Mouse (Mus musculus): ENCODE measurements at regions not wholly inside any gene's neighbourhood (a gene's known extent, or its start where the extent isn't known, plus 50 kb on each side); places are given as distances from the start of the nearest gene placed in this dataset.
A peak's percentile ranks its signal among the peaks of the same experiment; 100 is the strongest.
"Not testable (repeated sequence)": the region's sequence is repeated elsewhere in the genome, so short reads cannot be mapped to it uniquely, and the experiment has no call there.

- H3K9me3 ChIP-seq (ENCODE audit: control insufficient read depth, low read length), result no peaks in the 10 kb centered on the region
- no peak for ATAC-seq (ENCODE audit: low FRiP score, low TSS enrichment)
- WGBS, result 88% methylated on average over 1 of the region's 1 CpGs
- no peak overlapping the region for H3K27ac ChIP-seq (replicated peaks; ENCODE audit: low read depth, low read length)
- no peaks in the 10 kb centered on the region for H3K4me1 ChIP-seq (ENCODE audit: control insufficient read depth, insufficient read depth, low read length)
- no peak overlapping the region for H3K4me2 ChIP-seq (ENCODE audit: low read length)
- H3K4me3 ChIP-seq (replicated peaks; ENCODE audit: low read depth, low read length), result no peak overlapping the region
- no peak for DNase-seq
- H3K9ac ChIP-seq (replicated peaks; ENCODE audit: low read length), result no peak overlapping the region
- no peaks in the 10 kb centered on the region for H3K36me3 ChIP-seq (ENCODE audit: control insufficient read depth, insufficient read depth, low read length)
- H3K27me3 ChIP-seq (ENCODE audit: control insufficient read depth, insufficient read depth, low read length), result no peaks in the 10 kb centered on the region
These were observed 334.0 kb downstream of the Lrig3 start for GRCm38 (mm10) chr10:126299962-126300361.

GRCm38 (mm10) chr10:126298211-126298610 is 332.2 kb downstream of the Lrig3 start:
- 83% methylated on average over 6 of the region's 6 CpGs for WGBS
- Histone ChIP-seq H3K4me1 (ENCODE audit: control insufficient read depth, insufficient read depth, low read length) (no peaks in the 10 kb centered on the region), H3K27me3 (ENCODE audit: control insufficient read depth, insufficient read depth, low read length) (no peaks in the 10 kb centered on the region), H3K9me3 (ENCODE audit: control insufficient read depth, low read length) (no peaks in the 10 kb centered on the region), H3K36me3 (ENCODE audit: control insufficient read depth, insufficient read depth, low read length) (no peaks in the 10 kb centered on the region), H3K4me3 (replicated peaks; ENCODE audit: low read depth, low read length) (no peak overlapping the region), H3K9ac (replicated peaks; ENCODE audit: low read length) (no peak overlapping the region), H3K4me2 (ENCODE audit: low read length) (no peak overlapping the region), H3K27ac (replicated peaks; ENCODE audit: low read depth, low read length) (no peak overlapping the region)
- DNase-seq, result no peak
- no peak for ATAC-seq (ENCODE audit: low FRiP score, low TSS enrichment)

GRCm38 (mm10) chr10:126295853-126296252 is 329.9 kb downstream of the Lrig3 start:
- no peak for DNase-seq
- H3K4me2 ChIP-seq (ENCODE audit: low read length), result no peak overlapping the region
- WGBS, result 84% methylated on average over 7 of the region's 7 CpGs

GRCm38 (mm10) chr10:126291765-126292164 is 325.8 kb downstream of the Lrig3 start:
- DNase-seq (no peak), ATAC-seq (ENCODE audit: low FRiP score, low TSS enrichment) (no peak)
- Histone ChIP-seq H3K4me3 (replicated peaks; ENCODE audit: low read depth, low read length) (no peak overlapping the region), H3K27me3 (ENCODE audit: control insufficient read depth, insufficient read depth, low read length) (no peaks in the 10 kb centered on the region), H3K4me2 (ENCODE audit: low read length) (no peak overlapping the region), H3K36me3 (ENCODE audit: control insufficient read depth, insufficient read depth, low read length) (no peaks in the 10 kb centered on the region), H3K9ac (replicated peaks; ENCODE audit: low read length) (no peak overlapping the region), H3K4me1 (ENCODE audit: control insufficient read depth, insufficient read depth, low read length) (no peaks in the 10 kb centered on the region), H3K9me3 (ENCODE audit: control insufficient read depth, low read length) (no peaks in the 10 kb centered on the region), H3K27ac (replicated peaks; ENCODE audit: low read depth, low read length) (no peak overlapping the region)

More at GRCm38 (mm10) chr10:126295853-126296252, 329.9 kb downstream of the Lrig3 start:
- Histone ChIP-seq H3K27ac (replicated peaks; ENCODE audit: low read depth, low read length) (no peak overlapping the region), H3K4me3 (replicated peaks; ENCODE audit: low read depth, low read length) (no peak overlapping the region), H3K36me3 (ENCODE audit: control insufficient read depth, insufficient read depth, low read length) (no peaks in the 10 kb centered on the region), H3K9me3 (ENCODE audit: control insufficient read depth, low read length) (no peaks in the 10 kb centered on the region), H3K9ac (replicated peaks; ENCODE audit: low read length) (no peak overlapping the region), H3K27me3 (ENCODE audit: control insufficient read depth, insufficient read depth, low read length) (no peaks in the 10 kb centered on the region), H3K4me1 (ENCODE audit: control insufficient read depth, insufficient read depth, low read length) (no peaks in the 10 kb centered on the region)
- ATAC-seq (ENCODE audit: low FRiP score, low TSS enrichment), result no peak

GRCm38 (mm10) chr10:126285096-126285495 is 319.1 kb downstream of the Lrig3 start:
- ATAC-seq (ENCODE audit: low FRiP score, low TSS enrichment); H3K36me3 ChIP-seq (ENCODE audit: control insufficient read depth, insufficient read depth, low read length); H3K4me2 ChIP-seq (ENCODE audit: low read length); H3K9me3 ChIP-seq (ENCODE audit: control insufficient read depth, low read length); DNase-seq; H3K4me3 ChIP-seq (replicated peaks; ENCODE audit: low read depth, low read length); H3K9ac ChIP-seq (replicated peaks; ENCODE audit: low read length); H3K27ac ChIP-seq (replicated peaks; ENCODE audit: low read depth, low read length); H3K27me3 ChIP-seq (ENCODE audit: control insufficient read depth, insufficient read depth, low read length); H3K4me1 ChIP-seq (ENCODE audit: control insufficient read depth, insufficient read depth, low read length): not testable (repeated sequence)
- WGBS, result 100% methylated on average over 6 of the region's 13 CpGs

GRCm38 (mm10) chr10:126270376-126270775 is 304.4 kb downstream of the Lrig3 start:
- Histone ChIP-seq H3K9ac (replicated peaks; ENCODE audit: low read length) (no peak overlapping the region), H3K27me3 (ENCODE audit: control insufficient read depth, insufficient read depth, low read length) (no peaks in the 10 kb centered on the region), H3K36me3 (ENCODE audit: control insufficient read depth, insufficient read depth, low read length) (no peaks in the 10 kb centered on the region), H3K4me1 (ENCODE audit: control insufficient read depth, insufficient read depth, low read length) (no peaks in the 10 kb centered on the region), H3K4me3 (replicated peaks; ENCODE audit: low read depth, low read length) (no peak overlapping the region), H3K9me3 (ENCODE audit: control insufficient read depth, low read length) (no peaks in the 10 kb centered on the region), H3K4me2 (ENCODE audit: low read length) (no peak overlapping the region), H3K27ac (replicated peaks; ENCODE audit: low read depth, low read length) (no peak overlapping the region)
- ATAC-seq (ENCODE audit: low FRiP score, low TSS enrichment) (no peak), DNase-seq (no peak)
- 96% methylated on average over 12 of the region's 12 CpGs for WGBS

- no peak for ATAC-seq (ENCODE audit: low FRiP score, low TSS enrichment)
- WGBS, result 95% methylated on average over 2 of the region's 2 CpGs
These were observed 301.5 kb downstream of the Lrig3 start for GRCm38 (mm10) chr10:126267321-126267998.

GRCm38 (mm10) chr10:126257171-126257570 is 291.2 kb downstream of the Lrig3 start:
- Histone ChIP-seq H3K9ac (replicated peaks; ENCODE audit: low read length) (no peak overlapping the region), H3K27me3 (ENCODE audit: control insufficient read depth, insufficient read depth, low read length) (no peaks in the 10 kb centered on the region), H3K36me3 (ENCODE audit: control insufficient read depth, insufficient read depth, low read length) (no peaks in the 10 kb centered on the region), H3K27ac (replicated peaks; ENCODE audit: low read depth, low read length) (peak overlapping the region; percentile 32; the same call in 1 of the 2 replicates), H3K4me3 (replicated peaks; ENCODE audit: low read depth, low read length) (no peak overlapping the region), H3K9me3 (ENCODE audit: control insufficient read depth, low read length) (no peaks in the 10 kb centered on the region), H3K4me1 (ENCODE audit: control insufficient read depth, insufficient read depth, low read length) (0 out of 2 replicates have a peak, but pooled peaks cover 5% of the 10 kb centered on the region), H3K4me2 (ENCODE audit: low read length) (no peak overlapping the region)
- 43% methylated on average over 8 of the region's 8 CpGs for WGBS
- DNase-seq (peak; percentile 42), ATAC-seq (ENCODE audit: low FRiP score, low TSS enrichment) (no peak)

More at GRCm38 (mm10) chr10:126267321-126267998, 301.5 kb downstream of the Lrig3 start:
- no peak overlapping the region for H3K4me3 ChIP-seq (replicated peaks; ENCODE audit: low read depth, low read length)
- DNase-seq, result no peak
- no peaks in the 10 kb centered on the region for H3K27me3 ChIP-seq (ENCODE audit: control insufficient read depth, insufficient read depth, low read length)
- H3K36me3 ChIP-seq (ENCODE audit: control insufficient read depth, insufficient read depth, low read length), result no peaks in the 10 kb centered on the region
- no peak overlapping the region for H3K9ac ChIP-seq (replicated peaks; ENCODE audit: low read length)
- no peak overlapping the region for H3K27ac ChIP-seq (replicated peaks; ENCODE audit: low read depth, low read length)
- no peaks in the 10 kb centered on the region for H3K9me3 ChIP-seq (ENCODE audit: control insufficient read depth, low read length)
- H3K4me1 ChIP-seq (ENCODE audit: control insufficient read depth, insufficient read depth, low read length), result no peaks in the 10 kb centered on the region
- no peak overlapping the region for H3K4me2 ChIP-seq (ENCODE audit: low read length)

GRCm38 (mm10) chr10:126254198-126254597 is 288.2 kb downstream of the Lrig3 start:
- 0 out of 2 replicates have a peak, but pooled peaks cover 5% of the 10 kb centered on the region for H3K4me1 ChIP-seq (ENCODE audit: control insufficient read depth, insufficient read depth, low read length)
- 90% methylated on average over 4 of the region's 4 CpGs for WGBS
- no peak overlapping the region for H3K4me3 ChIP-seq (replicated peaks; ENCODE audit: low read depth, low read length)
- H3K36me3 ChIP-seq (ENCODE audit: control insufficient read depth, insufficient read depth, low read length), result no peaks in the 10 kb centered on the region
- no peak overlapping the region for H3K27ac ChIP-seq (replicated peaks; ENCODE audit: low read depth, low read length)
- H3K27me3 ChIP-seq (ENCODE audit: control insufficient read depth, insufficient read depth, low read length), result no peaks in the 10 kb centered on the region
- no peak overlapping the region for H3K9ac ChIP-seq (replicated peaks; ENCODE audit: low read length)
- DNase-seq (no peak), ATAC-seq (ENCODE audit: low FRiP score, low TSS enrichment) (no peak)
- H3K9me3 ChIP-seq (ENCODE audit: control insufficient read depth, low read length), result no peaks in the 10 kb centered on the region
- H3K4me2 ChIP-seq (ENCODE audit: low read length), result no peak overlapping the region

Data from midbrain, embryonic 14.5 days (tissue).